Mouse (Mus musculus) stomach, postnatal 0 days (tissue): ENCODE measurements around the gene Gm6169. TPM values are rescaled to one million over a fixed set of nuclear protein-coding genes. Genes with fewer than 3 reads are reported as not detected.

Source experiments
- ATAC-seq: fragments of 200-750 bp; cut with Nextera tagmentation; 2 replicates; pipeline ENCODE4 v1.8.0; 2017; ENCODE audit not compliant: low FRiP score, low TSS enrichment
- DNase-seq: peaks from one replicate; pipeline ENCODE4 v3.0.0-alpha.2; 2016; ENCODE audit warnings: low spot score
- H3K27ac ChIP-seq: fragments of 300-500 bp; sonication (generic); replicated peaks from 2 replicates; pipeline ENCODE4 v1.5.1; 2014; ENCODE audit warnings: mild to moderate bottlenecking, control low read depth
- H3K27me3 ChIP-seq: fragments of 300-500 bp; sonication (generic); 2 replicates; pipeline ENCODE4 v1.6.1; 2014; ENCODE audit warnings: low read length; ENCODE audit not compliant: control insufficient read depth, insufficient read depth
- H3K36me3 ChIP-seq: fragments of 300-500 bp; sonication (generic); 2 replicates; pipeline ENCODE4 v1.6.1; 2014; ENCODE audit warnings: low read length, mixed read lengths; ENCODE audit not compliant: control insufficient read depth, insufficient read depth
- H3K4me1 ChIP-seq: fragments of 300-500 bp; sonication (generic); replicated peaks from 2 replicates; pipeline ENCODE4 v1.6.1; 2014; ENCODE audit warnings: antibody characterized with exemption; ENCODE audit not compliant: control insufficient read depth, insufficient read depth
- H3K4me2 ChIP-seq: fragments of 300-500 bp; sonication (generic); replicated peaks from 2 replicates; pipeline ENCODE4 v1.6.1; 2014; ENCODE audit warnings: low read depth, mild to moderate bottlenecking, control low read depth, moderate library complexity
- H3K4me3 ChIP-seq: fragments of 300-500 bp; sonication (generic); 2 replicates; pipeline ENCODE4 v1.5.1; 2014; ENCODE audit warnings: low read depth, low read length, control low read depth
- H3K9ac ChIP-seq: fragments of 300-500 bp; sonication (generic); 2 replicates; pipeline ENCODE4 v1.6.1; 2014; ENCODE audit warnings: mild to moderate bottlenecking, low read length, control low read depth, mixed read lengths
- H3K9me3 ChIP-seq: fragments of 300-500 bp; sonication (generic); 2 replicates; pipeline ENCODE4 v1.6.1; 2016; ENCODE audit warnings: low read length; ENCODE audit not compliant: control insufficient read depth
- CTCF ChIP-seq: IDR thresholded peaks from 2 replicates; pipeline ENCODE4 v1.5.1; 2016; ENCODE audit warnings: antibody characterized with exemption, low read depth, mild to moderate bottlenecking, moderate library complexity
- EP300 ChIP-seq: optimal IDR thresholded peaks from 2 replicates; pipeline ENCODE3; 2016; ENCODE audit warnings: antibody characterized with exemption
- WGBS: fragments of 180-500 bp; shearing (Covaris S2); extraction: QIAGEN DNeasy Blood & Tissue Kit; methylation state at CpG from one replicate; pipeline ENCODE4 v1.1.7; 2014; 5-methylcytosine and 5-hydroxymethylcytosine counted together
- polyA plus RNA-seq: library from polyadenylated mRNA; unstranded; fragments of >200 nt; fragmentation: Nextera tagmentation; extraction: Ambion mirVana; gene quantifications from 2 replicates; pipeline ENCODE4 v1.2.1, GENCODE M21; 2015

The Gm6169 gene
- polyA plus RNA-seq, 1 experiment from 2014 or later: 10.2 TPM

- Histone ChIP-seq H3K9me3 (no peaks in the 10 kb centered on the region), H3K27ac (no peak overlapping the region), H3K4me2 (no peak overlapping the region), H3K9ac (no peak overlapping the region), H3K27me3 (no peaks in the 10 kb centered on the region), H3K4me3 (no peak overlapping the region), H3K36me3 (no peaks in the 10 kb centered on the region), H3K4me1 (no peaks in the 10 kb centered on the region)
- ATAC-seq (no peak), DNase-seq (peak; percentile 63)
- TF ChIP-seq CTCF: peak; percentile 94
- no peak for TF ChIP-seq EP300
- 14% methylated on average over 11 of the region's 11 CpGs for WGBS
These were observed 46.4 kb downstream of the Gm6169 start for GRCm38 (mm10) chr13:97052667-97053066.

DNA sequence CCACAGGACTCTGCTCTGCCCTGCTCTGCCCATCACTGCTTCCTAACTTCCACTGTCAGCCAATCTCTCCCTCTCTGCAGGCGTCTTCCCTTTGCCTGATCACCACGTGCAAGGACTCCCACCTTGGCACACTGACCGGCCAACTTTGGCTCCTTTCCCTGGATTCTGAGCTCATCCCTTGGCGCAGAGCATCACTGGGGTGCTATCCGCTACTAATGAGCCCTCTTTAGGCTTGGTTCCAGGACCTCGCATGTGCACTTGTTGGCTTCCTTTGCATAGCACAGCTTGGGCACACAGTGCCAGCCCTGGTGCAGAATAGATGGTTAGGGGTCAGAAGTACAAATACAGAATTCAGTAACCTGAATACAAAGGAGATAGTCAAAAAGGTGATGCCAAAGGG is 47.9 kb downstream of the Gm6169 start:
- Histone ChIP-seq H3K4me3 (no peak overlapping the region), H3K4me2 (no peak overlapping the region), H3K9ac (no peak overlapping the region), H3K4me1 (no peaks in the 10 kb centered on the region), H3K27me3 (no peaks in the 10 kb centered on the region), H3K9me3 (no peaks in the 10 kb centered on the region), H3K36me3 (no peaks in the 10 kb centered on the region), H3K27ac (no peak overlapping the region)
- TF ChIP-seq CTCF: no peak
- ATAC-seq (no peak), DNase-seq (no peak)
- WGBS: 69% methylated on average over 6 of the region's 6 CpGs

Other genes with a start within 250 kb of the Gm6169 start
- 0.96 and 1.1 TPM in 2 replicates for gene Gcnt4, start 174.5 kb downstream of the Gm6169 start, polyA plus RNA-seq
- gene 1700029F12Rik, start 64.9 kb downstream of the Gm6169 start, polyA plus RNA-seq: 0.08 TPM in 1 of 2 replicates, not detected in the other
- gene Fam169a, start 32.0 kb downstream of the Gm6169 start, polyA plus RNA-seq: 0.70 TPM in 2 replicates
- 12.7 and 13.1 TPM in 2 replicates for gene Gfm2, start 38.7 kb upstream of the Gm6169 start, polyA plus RNA-seq
- gene Nsa2, start 38.7 kb upstream of the Gm6169 start, polyA plus RNA-seq: 51.3 and 52.9 TPM in 2 replicates
- gene Hexb, start 99.1 kb upstream of the Gm6169 start, polyA plus RNA-seq: 27.0 and 28.7 TPM in 2 replicates
- 3.3 and 3.5 TPM in 2 replicates for gene Enc1, start 141.9 kb upstream of the Gm6169 start, polyA plus RNA-seq